Mouse (Mus musculus): ENCODE results near the gene 1700018F24Rik. TPM values are rescaled to one million over a fixed set of nuclear protein-coding genes. Genes with fewer than 3 reads are reported as not detected.
"Not testable (repeated sequence)": the region's sequence is repeated elsewhere in the genome, so short reads cannot be mapped to it uniquely, and the experiment has no call there.

Gene 1700018F24Rik
- polyA plus RNA-seq, 1 experiment from 2014 or later, result not detected

DNA sequence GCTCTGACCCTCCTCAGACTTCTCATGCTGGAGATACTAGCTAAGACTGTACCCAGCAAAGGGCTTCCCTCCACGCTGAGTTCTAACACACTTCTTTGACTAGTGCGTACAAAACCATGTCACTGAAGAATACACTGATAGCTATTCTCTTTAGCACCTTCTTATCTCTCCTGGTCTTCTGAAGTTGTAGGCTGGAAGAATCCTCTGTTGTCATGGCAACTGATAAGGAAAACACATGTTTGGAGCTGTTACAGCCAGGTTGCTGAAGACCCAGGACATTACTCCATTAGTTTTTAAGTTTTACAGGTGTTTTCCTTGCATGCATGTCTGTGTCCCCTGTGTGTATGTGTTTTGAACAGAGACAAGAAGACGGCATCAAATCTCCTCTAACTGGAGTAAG, 11.4 kb downstream of the 1700018F24Rik start:
- not testable (repeated sequence) for DNase-seq (ENCODE audit: low spot score); H3K27me3 ChIP-seq (ENCODE audit: low read depth, poor library complexity, severe bottlenecking); H3K4me3 ChIP-seq; H3K9me3 ChIP-seq (replicated peaks); H3K4me1 ChIP-seq; H3K27ac ChIP-seq (replicated peaks); H3K36me3 ChIP-seq
- 84% methylated on average over 3 of the region's 3 CpGs for WGBS

DNA sequence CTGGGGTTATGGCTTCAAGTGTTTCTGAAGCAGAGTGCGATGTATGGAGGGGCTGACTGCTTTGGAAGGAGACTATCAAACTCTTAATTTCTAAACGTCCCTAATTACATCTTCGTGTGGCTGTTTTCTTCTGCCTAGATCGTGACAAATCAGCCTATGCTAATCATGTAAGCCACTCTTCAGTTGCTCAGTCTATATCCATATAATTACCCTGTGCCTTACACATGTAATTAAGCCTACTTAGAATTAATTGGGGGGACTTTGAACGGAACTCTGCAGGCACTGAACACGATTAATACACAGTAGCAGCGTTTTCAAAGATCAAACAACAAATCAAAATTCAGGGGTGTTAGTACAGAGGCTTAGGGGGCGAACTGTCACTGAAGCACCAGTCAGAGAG, 15.1 kb downstream of the 1700018F24Rik start:
- WGBS, result 91% methylated on average over 8 of the region's 8 CpGs
- H3K4me1 ChIP-seq, result no peaks in the 10 kb centered on the region
- no peak overlapping the region for H3K4me3 ChIP-seq
- no peaks in the 10 kb centered on the region for H3K9me3 ChIP-seq (replicated peaks)
- no peak for DNase-seq (ENCODE audit: low spot score)
- no peak overlapping the region for H3K27ac ChIP-seq (replicated peaks)
- H3K36me3 ChIP-seq, result no peaks in the 10 kb centered on the region
- no peaks in the 10 kb centered on the region for H3K27me3 ChIP-seq (ENCODE audit: low read depth, poor library complexity, severe bottlenecking)

DNA sequence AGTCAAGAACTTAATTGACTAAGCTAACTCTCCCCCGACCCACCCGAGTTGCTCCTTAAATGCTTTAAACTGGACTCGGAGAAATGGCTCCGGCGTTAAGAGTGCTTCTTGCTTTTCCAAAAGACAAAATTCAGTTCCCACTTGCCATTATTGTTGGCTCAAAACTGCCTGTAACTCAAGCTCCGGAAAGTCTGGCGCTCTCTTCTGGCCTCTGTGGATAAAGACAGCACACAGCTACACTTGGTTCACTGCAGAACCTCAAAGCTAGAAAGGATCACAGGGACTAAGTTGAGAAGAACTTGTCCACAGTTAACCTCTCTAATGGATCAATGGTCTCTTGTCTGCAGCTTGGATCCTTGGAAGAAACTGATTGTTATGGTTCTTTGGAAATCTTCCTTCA, 15.9 kb downstream of the 1700018F24Rik start:
- Histone ChIP-seq H3K4me1 (no peaks in the 10 kb centered on the region), H3K4me3 (no peak overlapping the region), H3K9me3 (replicated peaks) (no peaks in the 10 kb centered on the region), H3K27ac (replicated peaks) (no peak overlapping the region), H3K36me3 (no peaks in the 10 kb centered on the region), H3K27me3 (ENCODE audit: low read depth, poor library complexity, severe bottlenecking) (no peaks in the 10 kb centered on the region)
- 89% methylated on average over 7 of the region's 7 CpGs for WGBS
- no peak for DNase-seq (ENCODE audit: low spot score)

DNA sequence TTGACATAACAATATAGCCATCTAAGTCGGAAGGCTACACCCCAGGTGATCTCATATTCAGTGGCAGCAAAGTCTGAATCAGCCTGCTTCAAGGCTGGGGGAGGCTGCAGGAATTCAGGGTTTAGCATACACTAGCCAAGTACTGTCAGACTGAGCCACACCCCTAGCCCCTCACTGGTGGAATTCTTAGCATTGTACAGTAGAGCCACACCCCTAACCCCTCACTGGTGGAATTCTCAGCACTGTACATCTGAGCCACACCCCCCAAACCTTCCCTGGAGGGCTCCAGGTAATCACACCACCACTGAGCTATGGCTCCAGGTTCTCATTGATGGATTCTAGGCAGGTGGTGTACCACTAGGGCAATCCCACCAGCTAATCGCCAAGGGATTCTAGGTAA, 16.7 kb downstream of the 1700018F24Rik start:
- Histone ChIP-seq H3K27ac (replicated peaks) (no peak overlapping the region), H3K9me3 (replicated peaks) (no peaks in the 10 kb centered on the region), H3K27me3 (ENCODE audit: low read depth, poor library complexity, severe bottlenecking) (no peaks in the 10 kb centered on the region), H3K36me3 (no peaks in the 10 kb centered on the region), H3K4me1 (no peaks in the 10 kb centered on the region), H3K4me3 (no peak overlapping the region)
- no peak for DNase-seq (ENCODE audit: low spot score)
- WGBS, result 74% methylated on average over 2 of the region's 2 CpGs

DNA sequence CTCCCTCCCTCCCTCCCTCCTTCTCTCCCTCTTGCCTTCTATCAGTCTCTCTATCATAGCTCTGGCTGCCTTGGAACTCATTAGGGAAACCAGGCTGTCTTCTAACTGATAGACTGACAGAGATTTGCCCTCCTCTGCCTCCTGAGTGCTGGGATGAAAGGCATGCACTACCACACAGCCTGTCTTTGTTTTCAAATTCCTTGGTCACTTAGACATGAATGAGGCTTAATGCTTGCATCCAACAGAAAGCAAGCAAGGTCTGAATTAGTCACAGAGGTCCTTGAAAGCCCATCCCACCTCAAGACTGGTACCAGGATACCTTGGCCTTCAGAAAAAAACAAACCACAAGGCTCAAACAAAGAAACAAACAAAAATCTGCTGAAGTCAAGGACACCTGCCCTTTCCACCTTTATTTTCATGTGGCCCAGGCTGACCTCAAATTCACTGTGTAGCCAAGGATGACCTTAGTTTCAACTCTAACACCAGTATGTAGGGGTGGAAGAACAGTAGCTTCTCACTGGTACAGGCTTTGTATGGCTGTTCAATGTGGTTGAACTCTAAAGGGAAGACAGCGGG, 22.1 kb downstream of the 1700018F24Rik start:
- H3K4me1 ChIP-seq, result no peaks in the 10 kb centered on the region
- WGBS, result 91% methylated on average over 1 of the region's 1 CpGs

DNA sequence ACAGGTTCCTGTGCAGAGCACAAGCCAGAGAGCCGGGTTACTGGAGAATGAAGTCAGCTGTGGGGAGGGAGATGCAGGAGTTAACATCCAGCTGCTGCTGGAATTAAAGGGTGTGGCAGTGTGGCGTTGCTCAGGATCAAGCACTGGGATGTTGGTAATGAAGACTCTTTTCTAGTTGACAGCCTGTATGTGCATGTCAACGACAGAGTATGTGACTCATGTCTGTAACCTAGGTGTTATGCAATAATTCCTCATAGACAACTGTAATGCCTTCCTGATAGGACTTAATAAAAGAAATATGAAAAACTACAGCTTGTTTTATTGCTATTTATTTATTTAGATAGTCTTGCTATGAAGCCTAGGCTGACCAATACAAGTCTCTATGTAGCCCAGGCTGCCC, 26.1 kb downstream of the 1700018F24Rik start:
- no peaks in the 10 kb centered on the region for H3K27me3 ChIP-seq (ENCODE audit: low read depth, poor library complexity, severe bottlenecking)
- no peak overlapping the region for H3K4me3 ChIP-seq
- H3K9me3 ChIP-seq (replicated peaks), result no peaks in the 10 kb centered on the region
- H3K4me1 ChIP-seq, result no peaks in the 10 kb centered on the region
- H3K36me3 ChIP-seq, result no peaks in the 10 kb centered on the region
- WGBS, result 72% methylated on average over 3 of the region's 3 CpGs
- no peak overlapping the region for H3K27ac ChIP-seq (replicated peaks)
- no peak for DNase-seq (ENCODE audit: low spot score)

More for the DNA sequence above, 22.1 kb downstream of the 1700018F24Rik start:
- H3K4me3 ChIP-seq, result no peak overlapping the region
- DNase-seq (ENCODE audit: low spot score), result no peak
- no peaks in the 10 kb centered on the region for H3K9me3 ChIP-seq (replicated peaks)
- H3K36me3 ChIP-seq, result no peaks in the 10 kb centered on the region
- no peaks in the 10 kb centered on the region for H3K27me3 ChIP-seq (ENCODE audit: low read depth, poor library complexity, severe bottlenecking)
- no peak overlapping the region for H3K27ac ChIP-seq (replicated peaks)

DNA sequence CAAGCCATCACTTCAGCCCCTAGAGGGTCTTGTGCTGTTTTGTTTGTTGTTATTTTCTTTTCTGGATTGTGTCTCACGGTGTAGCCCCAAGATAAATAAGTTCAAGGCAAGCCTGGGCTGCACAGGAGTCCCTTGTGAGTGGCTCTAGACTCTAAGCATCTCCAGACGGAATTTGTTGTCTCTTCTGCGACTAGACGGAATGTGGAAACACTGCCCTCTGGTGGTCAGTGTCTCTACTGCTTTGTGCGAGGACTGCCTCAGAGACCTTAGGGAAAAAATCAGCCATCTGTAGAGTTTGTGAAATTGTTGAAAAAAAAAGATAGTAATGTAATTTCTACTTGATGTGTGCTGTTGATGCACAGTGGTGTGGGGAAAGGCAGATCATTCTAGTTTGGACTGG, 26.9 kb downstream of the 1700018F24Rik start:
- Histone ChIP-seq H3K36me3 (no peaks in the 10 kb centered on the region), H3K27me3 (ENCODE audit: low read depth, poor library complexity, severe bottlenecking) (no peaks in the 10 kb centered on the region), H3K9me3 (replicated peaks) (no peaks in the 10 kb centered on the region), H3K4me1 (no peaks in the 10 kb centered on the region), H3K4me3 (no peak overlapping the region), H3K27ac (replicated peaks) (no peak overlapping the region)
- peak; percentile 68 for DNase-seq (ENCODE audit: low spot score)
- 3% methylated on average over 5 of the region's 5 CpGs for WGBS

DNA sequence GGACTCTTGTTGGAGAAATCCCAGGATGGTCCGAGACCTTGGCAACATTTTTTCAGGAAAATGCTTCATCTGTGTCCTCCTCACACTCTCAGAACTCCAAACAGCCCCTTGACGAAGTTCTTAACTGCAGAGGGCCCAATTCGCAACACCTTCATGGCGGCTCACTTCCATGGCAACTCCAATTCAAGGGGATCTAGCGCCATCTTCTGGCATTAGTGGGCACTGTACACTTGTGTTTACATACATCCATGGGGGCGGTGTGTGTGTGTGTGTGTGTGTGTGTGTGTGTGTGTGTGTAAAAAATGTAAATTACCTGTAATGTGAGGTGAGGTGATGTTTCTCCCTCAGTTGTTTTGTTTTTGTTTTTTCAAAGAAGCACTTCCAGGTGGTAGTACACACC, 28.6 kb downstream of the 1700018F24Rik start:
- 57% methylated on average over 6 of the region's 6 CpGs for WGBS
- no peak for DNase-seq (ENCODE audit: low spot score)

DNA sequence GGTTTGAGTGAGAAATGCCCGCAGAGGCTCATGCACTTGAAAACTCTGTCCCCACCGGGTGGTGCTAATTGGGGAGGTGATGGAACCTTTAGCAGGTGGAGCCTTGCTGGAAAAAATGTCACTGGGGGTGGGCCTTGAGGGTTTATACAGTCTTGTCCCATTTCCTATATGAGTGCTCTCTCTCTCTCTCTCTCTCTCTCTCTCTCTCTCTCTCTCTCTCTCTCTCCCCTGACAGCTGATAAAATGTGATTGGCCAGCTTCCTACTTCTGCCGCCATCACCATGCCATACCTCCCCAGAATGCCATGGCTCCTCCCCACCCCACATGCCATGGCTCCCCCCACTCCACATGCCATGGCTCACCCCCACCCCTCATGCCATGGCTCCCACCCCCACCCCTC, 32.3 kb downstream of the 1700018F24Rik start:
- no peak overlapping the region for H3K4me3 ChIP-seq
- WGBS, result 63% methylated on average over 3 of the region's 3 CpGs
- no peak overlapping the region for H3K27ac ChIP-seq (replicated peaks)

More for the DNA sequence above, 28.6 kb downstream of the 1700018F24Rik start:
- Histone ChIP-seq H3K36me3 (no peaks in the 10 kb centered on the region), H3K4me3 (no peak overlapping the region), H3K27ac (replicated peaks) (no peak overlapping the region), H3K4me1 (no peaks in the 10 kb centered on the region), H3K27me3 (ENCODE audit: low read depth, poor library complexity, severe bottlenecking) (no peaks in the 10 kb centered on the region), H3K9me3 (replicated peaks) (no peaks in the 10 kb centered on the region)

DNA sequence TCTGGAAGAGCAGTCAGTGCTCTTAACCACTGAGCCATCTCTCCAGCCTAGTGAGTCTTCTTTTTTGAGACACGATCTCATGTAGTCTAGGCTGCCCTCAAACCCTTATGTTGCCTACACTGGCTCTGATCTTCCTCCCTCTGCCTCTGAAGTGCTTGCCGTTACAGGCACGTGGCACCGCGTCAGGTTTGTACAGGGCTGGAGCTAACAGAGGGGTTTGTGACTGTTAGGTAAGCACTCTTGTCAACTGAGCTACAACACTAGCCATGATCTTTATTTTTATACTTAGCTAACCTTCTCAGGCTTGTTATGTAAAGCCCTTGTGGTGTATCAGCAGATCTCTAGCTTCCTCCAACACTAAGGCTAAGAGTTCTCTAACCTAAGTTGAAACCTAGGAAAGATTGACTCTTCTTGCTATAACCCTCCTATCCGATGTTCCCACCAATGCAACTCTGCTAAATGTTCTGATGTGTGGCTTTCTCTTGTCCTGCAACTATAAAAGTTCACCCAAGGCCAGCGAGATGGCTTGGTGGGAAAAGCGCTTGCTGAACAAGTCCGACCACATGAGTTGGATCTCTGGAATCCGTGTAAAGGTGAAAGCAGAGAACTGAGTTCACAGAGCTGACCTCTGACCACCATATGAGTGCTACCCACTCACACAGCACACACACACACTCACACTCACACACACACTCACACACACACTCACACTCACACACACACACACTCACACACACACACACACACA, 39.2 kb downstream of the 1700018F24Rik start:
- no peaks in the 10 kb centered on the region for H3K27me3 ChIP-seq (ENCODE audit: low read depth, poor library complexity, severe bottlenecking)
- no peak overlapping the region for H3K4me3 ChIP-seq
- 92% methylated on average over 10 of the region's 10 CpGs for WGBS
- no peak for DNase-seq (ENCODE audit: low spot score)
- peaks cover 13% of the 10 kb centered on the region for H3K4me1 ChIP-seq
- H3K27ac ChIP-seq (replicated peaks), result no peak overlapping the region
- no peaks in the 10 kb centered on the region for H3K9me3 ChIP-seq (replicated peaks)
- H3K36me3 ChIP-seq, result peaks cover 15% of the 10 kb centered on the region

More for the DNA sequence above, 32.3 kb downstream of the 1700018F24Rik start:
- Histone ChIP-seq H3K4me1 (no peaks in the 10 kb centered on the region), H3K9me3 (replicated peaks) (no peaks in the 10 kb centered on the region), H3K36me3 (no peaks in the 10 kb centered on the region), H3K27me3 (ENCODE audit: low read depth, poor library complexity, severe bottlenecking) (no peaks in the 10 kb centered on the region)
- no peak for DNase-seq (ENCODE audit: low spot score)

DNA sequence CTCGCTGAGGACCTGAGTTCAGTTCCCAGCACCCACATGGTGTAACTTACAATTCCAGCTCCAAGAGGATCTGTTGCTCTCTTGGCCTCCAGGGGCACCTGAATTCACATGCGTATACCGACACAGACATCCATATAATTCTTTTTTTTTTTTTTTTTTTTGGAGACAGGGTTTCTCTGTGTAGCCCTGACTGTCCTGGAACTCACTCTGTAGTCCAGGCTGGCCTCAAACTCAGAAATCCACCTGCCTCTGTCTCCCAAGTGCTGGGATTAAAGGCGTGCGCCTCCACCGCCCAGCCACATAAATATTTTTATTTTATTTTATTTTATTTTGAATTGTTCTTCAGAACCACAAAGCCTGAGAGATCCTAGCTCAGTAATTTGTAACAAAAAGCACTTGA, 40.4 kb downstream of the 1700018F24Rik start:
- WGBS, result 57% methylated on average over 6 of the region's 6 CpGs
- H3K27ac ChIP-seq (replicated peaks), result peak overlapping the region; percentile 88
- H3K4me1 ChIP-seq, result peaks cover 13% of the 10 kb centered on the region
- peaks cover 25% of the 10 kb centered on the region for H3K36me3 ChIP-seq
- not testable (repeated sequence) for DNase-seq (ENCODE audit: low spot score); H3K27me3 ChIP-seq (ENCODE audit: low read depth, poor library complexity, severe bottlenecking); H3K9me3 ChIP-seq (replicated peaks)
- peak overlapping the region; percentile 84 for H3K4me3 ChIP-seq

DNA sequence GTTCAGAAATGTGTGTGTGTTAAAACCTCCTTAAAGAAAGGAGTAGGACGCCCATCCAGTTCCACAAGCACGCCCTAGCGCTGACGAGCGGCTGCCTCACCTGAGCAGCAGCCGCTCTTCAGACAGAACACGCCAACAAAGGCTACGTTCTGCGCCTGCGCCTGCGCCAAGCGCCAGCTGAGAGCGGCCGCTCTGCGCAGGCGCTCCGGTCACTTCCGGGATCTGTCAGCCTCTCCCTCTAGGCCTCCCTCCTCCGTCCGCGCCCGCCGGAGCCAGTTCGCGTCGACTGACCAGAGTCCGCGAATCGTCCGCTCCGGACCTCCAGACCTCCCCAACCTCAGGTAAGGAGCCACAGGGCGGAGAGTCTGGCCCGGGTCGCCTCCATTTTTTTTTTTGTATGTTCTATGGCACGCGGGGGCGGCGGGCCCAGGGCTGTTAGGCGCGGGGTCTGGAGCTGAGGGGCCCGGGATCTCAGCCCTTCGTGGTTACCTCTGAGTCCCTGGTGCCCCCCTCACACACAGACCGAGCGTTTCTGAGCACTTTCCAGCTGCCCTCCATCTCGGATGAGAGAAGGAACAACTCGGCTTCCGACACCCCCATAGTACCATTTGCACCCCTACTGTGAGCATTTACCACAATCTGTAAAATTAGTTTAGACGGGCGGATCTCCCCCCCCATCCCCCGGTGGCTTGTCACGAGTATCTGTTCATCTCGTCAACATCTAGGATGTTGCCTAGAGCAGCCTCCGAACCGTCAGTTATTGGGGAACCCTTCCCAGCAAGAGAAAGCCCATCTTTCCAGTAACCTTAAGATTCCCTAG, 41.1 kb downstream of the 1700018F24Rik start, which contains the start of the genes Arpc1a and Kpna7:
TSS of gene Arpc1a (plus strand) at position 199 of the 820 bp plus-strand sequence.
TSS of gene Kpna7 (minus strand) at position 399 of the 820 bp plus-strand sequence.
- peak; percentile 92 for DNase-seq (ENCODE audit: low spot score)
- Histone ChIP-seq H3K9me3 (replicated peaks) (no peaks in the 10 kb centered on the region; the same call in 1 of the 2 replicates), H3K27ac (replicated peaks) (peak within 1 kb of the TSS; percentile 88), H3K4me1 (peaks cover 13% of the 10 kb centered on the region), H3K27me3 (ENCODE audit: low read depth, poor library complexity, severe bottlenecking) (no peaks in the 10 kb centered on the region), H3K36me3 (peaks cover 31% of the 10 kb centered on the region), H3K4me3 (peak within 1 kb of the TSS; percentile 84)
- WGBS, result 1% methylated on average over 54 of the region's 54 CpGs

Data from midbrain, embryonic 10.5 days (tissue).